Mouse (Mus musculus) kidney, adult 2 months (tissue): ENCODE data around the gene Hspb7. TPM values are rescaled to one million over a fixed set of nuclear protein-coding genes. Genes with fewer than 3 reads are reported as not detected.
A peak's percentile ranks its signal among the peaks of the same experiment; 100 is the strongest.

ENCODE experiments used
- DNase-seq: peaks from one replicate; pipeline ENCODE4 v3.0.0; 2021
- H3K27ac ChIP-seq: fragments of 200-500 bp; 2 replicates; pipeline ENCODE4 v1.5.1; 2012; ENCODE audit warnings: low read depth, low read length, control low read depth, inconsistent platforms; ENCODE audit not compliant: insufficient read depth
- H3K27me3 ChIP-seq: fragments of 200-500 bp; replicated peaks from 2 replicates; pipeline ENCODE4 v1.6.1; 2012; ENCODE audit warnings: mild to moderate bottlenecking, moderate library complexity, low read length, inconsistent platforms; ENCODE audit not compliant: control insufficient read depth, insufficient read depth
- H3K36me3 ChIP-seq: fragments of 200-500 bp; 2 replicates; pipeline ENCODE4 v1.6.1; 2012; ENCODE audit warnings: mild to moderate bottlenecking, moderate library complexity, low read length, inconsistent platforms; ENCODE audit not compliant: control insufficient read depth, insufficient read depth
- H3K4me1 ChIP-seq: fragments of 200-500 bp; 2 replicates; pipeline ENCODE4 v1.6.1; 2011; ENCODE audit warnings: low read length; ENCODE audit not compliant: control insufficient read depth, insufficient read depth
- H3K4me3 ChIP-seq: fragments of 200-500 bp; 2 replicates; pipeline ENCODE4 v1.5.1; 2011; ENCODE audit warnings: mild to moderate bottlenecking, low read depth, low read length, control low read depth; ENCODE audit not compliant: insufficient read depth
- CTCF ChIP-seq: fragments of 200-500 bp; conservative IDR thresholded peaks from 2 replicates; pipeline ENCODE4 v1.5.1; 2011; ENCODE audit warnings: low read depth, mild to moderate bottlenecking, control low read depth, low read length, moderate library complexity, mixed read lengths; ENCODE audit not compliant: insufficient read depth, insufficient read length
- POLR2A ChIP-seq: fragments of 200-500 bp; IDR thresholded peaks from one replicate; pipeline ENCODE4 v1.6.1; 2011; ENCODE audit warnings: low read depth, low read length, control low read depth
- WGBS: fragments of 180-500 bp; shearing (Covaris S2); methylation state at CpG from one replicate; pipeline ENCODE4 v1.1.7; 2018; 5-methylcytosine and 5-hydroxymethylcytosine counted together
- polyA plus RNA-seq: library from polyadenylated mRNA; depleted of rRNA; stranded (reverse); fragments of >200 nt; gene quantifications from 2 replicates; pipeline ENCODE4 v1.2.3, GENCODE M21; 2012

The Hspb7 gene
- polyA plus RNA-seq, 1 experiment = 9.5 TPM

- no peak for DNase-seq
- no peak within 1 kb of the TSS for H3K4me3 ChIP-seq
- 86% methylated on average over 1 of the region's 1 CpGs for WGBS
Observed at GRCm38 (mm10) chr4:141435974-141436373, 15.4 kb downstream of the Hspb7 start, which contains the start of gene Srarp. Gene Srarp (minus strand): TSS chr4:141436105.

GRCm38 (mm10) chr4:141439083-141439803, 18.7 kb downstream of the Hspb7 start:
- WGBS = 63% methylated on average over 12 of the region's 12 CpGs
- Histone ChIP-seq H3K27me3 (no peaks in the 10 kb centered on the region), H3K36me3 (no peaks in the 10 kb centered on the region), H3K4me3 (no peak overlapping the region), H3K4me1 (peaks cover 5% of the 10 kb centered on the region; the same call in 1 of the 2 replicates), H3K27ac (peak overlapping the region; percentile 72)
- DNase-seq = peak; percentile 68
- no peak for TF ChIP-seq POLR2A
- no peak for TF ChIP-seq CTCF

More at GRCm38 (mm10) chr4:141435974-141436373, 15.4 kb downstream of the Hspb7 start, which contains the start of gene Srarp:
- no peak within 1 kb of the TSS for H3K27ac ChIP-seq
- H3K36me3 ChIP-seq = no peaks in the 10 kb centered on the region
- H3K4me1 ChIP-seq = peaks cover 4% of the 10 kb centered on the region; the same call in 1 of the 2 replicates
- H3K27me3 ChIP-seq = no peaks in the 10 kb centered on the region
- TF ChIP-seq POLR2A = no peak
- no peak for TF ChIP-seq CTCF

GRCm38 (mm10) chr4:141440877-141441276, 20.3 kb downstream of the Hspb7 start:
- Histone ChIP-seq H3K36me3 (no peaks in the 10 kb centered on the region), H3K4me1 (peaks cover 12% of the 10 kb centered on the region; the same call in 1 of the 2 replicates), H3K4me3 (no peak overlapping the region), H3K27ac (no peak overlapping the region), H3K27me3 (no peaks in the 10 kb centered on the region)
- DNase-seq = peak; percentile 91
- TF ChIP-seq POLR2A = no peak
- no peak for TF ChIP-seq CTCF

DNA sequence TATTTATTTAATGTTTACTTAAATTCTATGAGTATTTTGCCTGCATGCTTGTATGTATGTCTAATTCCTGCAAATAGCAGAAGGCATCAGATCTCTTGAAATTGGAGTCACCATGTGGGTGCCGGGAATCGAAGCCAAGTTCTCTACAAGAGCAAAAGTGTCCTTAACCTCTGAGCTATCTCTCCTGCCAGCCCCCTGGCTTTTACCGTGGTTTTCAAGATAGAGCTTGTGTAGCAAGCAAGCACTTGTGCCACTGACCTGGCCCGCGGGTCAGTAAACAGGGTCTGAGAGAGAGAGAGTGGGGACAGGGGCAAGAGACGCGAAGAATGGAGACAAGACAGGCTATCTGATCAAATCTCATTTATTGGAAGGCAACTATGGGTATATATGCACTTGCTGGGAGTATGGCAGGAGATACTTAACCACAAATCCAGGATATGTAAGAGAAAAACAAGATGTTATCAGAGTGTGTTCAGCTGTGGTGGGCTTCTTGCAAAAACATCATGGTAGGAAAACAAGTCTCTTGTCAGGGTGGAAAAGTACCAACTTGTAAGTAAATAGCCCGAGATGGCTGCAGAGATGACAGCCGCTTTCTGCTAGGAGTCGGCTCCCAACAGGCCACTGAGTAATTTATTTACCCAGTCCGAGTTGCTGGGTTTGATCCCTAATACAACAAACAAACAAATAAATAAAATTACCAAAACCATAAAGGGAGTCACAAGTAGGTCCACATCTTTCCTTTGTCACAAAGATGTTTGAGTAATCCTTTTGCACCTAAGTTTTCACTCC, 23.3 kb downstream of the Hspb7 start:
- DNase-seq = no peak
- H3K4me3 ChIP-seq = peak overlapping the region; percentile 88
- no peak for TF ChIP-seq POLR2A
- no peak for TF ChIP-seq CTCF
- 33% methylated on average over 11 of the region's 11 CpGs for WGBS
- no peaks in the 10 kb centered on the region for H3K27me3 ChIP-seq
- peak overlapping the region; percentile 69; the same call in 1 of the 2 replicates for H3K27ac ChIP-seq
- no peaks in the 10 kb centered on the region for H3K36me3 ChIP-seq
- peaks cover 12% of the 10 kb centered on the region; the same call in 1 of the 2 replicates for H3K4me1 ChIP-seq

- Histone ChIP-seq H3K4me3 (peak within 1 kb of the TSS; percentile 88), H3K4me1 (peaks cover 12% of the 10 kb centered on the region; the same call in 1 of the 2 replicates), H3K27ac (peak within 1 kb of the TSS; percentile 69; the same call in 1 of the 2 replicates), H3K27me3 (no peaks in the 10 kb centered on the region), H3K36me3 (no peaks in the 10 kb centered on the region)
- TF ChIP-seq POLR2A = peak; percentile 58
- TF ChIP-seq CTCF = no peak
- under 1% methylated on average over 83 of the region's 102 CpGs for WGBS
- peak; percentile 93 for DNase-seq
Observed at GRCm38 (mm10) chr4:141444451-141445327, 24.1 kb downstream of the Hspb7 start, which contains the start of gene Zbtb17. Gene Zbtb17 (plus strand): TSS chr4:141444654.

DNA sequence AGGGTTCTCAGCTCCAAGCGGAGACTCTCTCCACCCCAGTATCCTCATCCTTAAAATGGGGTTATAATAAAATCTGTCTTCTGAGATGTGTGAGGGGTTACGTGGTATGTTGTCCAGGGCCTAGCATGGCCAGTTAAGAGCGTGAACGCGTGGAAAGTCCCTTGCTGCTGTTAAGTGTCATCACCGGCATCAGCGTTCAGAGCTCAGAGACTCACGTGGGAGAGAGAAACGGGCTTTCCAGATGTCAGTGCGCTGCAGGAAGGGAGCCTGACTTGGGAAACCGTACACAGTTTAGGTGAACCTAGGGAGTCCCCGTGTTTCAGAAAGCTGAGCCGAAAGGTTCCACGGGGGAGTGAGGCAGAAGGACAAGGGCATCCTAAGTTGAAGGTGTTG, 24.7 kb downstream of the Hspb7 start:
- Histone ChIP-seq H3K27ac (no peak overlapping the region), H3K27me3 (no peaks in the 10 kb centered on the region), H3K4me3 (peak overlapping the region; percentile 88), H3K36me3 (no peaks in the 10 kb centered on the region), H3K4me1 (peaks cover 12% of the 10 kb centered on the region; the same call in 1 of the 2 replicates)
- TF ChIP-seq CTCF (no peak), POLR2A (no peak)
- DNase-seq = no peak
- WGBS = 8% methylated on average over 14 of the region's 14 CpGs

DNA sequence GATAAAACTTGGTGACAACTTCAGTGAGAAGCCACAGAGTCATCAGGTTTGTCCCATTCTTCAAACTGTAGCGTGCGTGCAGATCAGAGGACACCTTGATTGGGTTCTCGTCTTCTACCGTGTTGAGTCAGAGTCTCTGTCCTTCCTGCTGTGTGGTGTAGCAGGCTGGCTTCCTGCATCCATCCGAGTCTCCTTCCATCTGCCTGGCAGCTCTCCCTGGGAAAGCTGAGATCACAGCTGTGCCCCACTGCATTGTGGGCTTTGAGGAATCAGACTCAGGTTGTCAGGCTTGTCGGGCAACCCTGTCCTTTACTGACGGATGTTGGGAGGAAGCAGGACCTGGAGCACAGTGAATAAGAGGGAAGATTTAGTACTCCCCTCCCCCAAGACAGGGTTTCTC, 25.6 kb downstream of the Hspb7 start:
- H3K27me3 ChIP-seq = no peaks in the 10 kb centered on the region
- H3K27ac ChIP-seq = no peak overlapping the region
- 62% methylated on average over 7 of the region's 7 CpGs for WGBS
- H3K4me1 ChIP-seq = peaks cover 7% of the 10 kb centered on the region; the same call in 1 of the 2 replicates
- H3K4me3 ChIP-seq = no peak overlapping the region
- no peaks in the 10 kb centered on the region for H3K36me3 ChIP-seq
- DNase-seq = no peak
- TF ChIP-seq POLR2A = no peak
